Mouse (Mus musculus) monocyte, adult 59 days (primary cell): ENCODE data around the gene Ap4s1. TPM values are rescaled to one million over a fixed set of nuclear protein-coding genes. Genes with fewer than 3 reads are reported as not detected.

Source experiments
- total RNA-seq, 2 experiments: library from RNA; stranded (reverse); gene quantifications; one replicate each; pipeline ENCODE4 v1.2.4; 2023

Gene Ap4s1
- total RNA-seq, result 10 to 100 TPM; 19.2 to 22.0 TPM

DNA sequence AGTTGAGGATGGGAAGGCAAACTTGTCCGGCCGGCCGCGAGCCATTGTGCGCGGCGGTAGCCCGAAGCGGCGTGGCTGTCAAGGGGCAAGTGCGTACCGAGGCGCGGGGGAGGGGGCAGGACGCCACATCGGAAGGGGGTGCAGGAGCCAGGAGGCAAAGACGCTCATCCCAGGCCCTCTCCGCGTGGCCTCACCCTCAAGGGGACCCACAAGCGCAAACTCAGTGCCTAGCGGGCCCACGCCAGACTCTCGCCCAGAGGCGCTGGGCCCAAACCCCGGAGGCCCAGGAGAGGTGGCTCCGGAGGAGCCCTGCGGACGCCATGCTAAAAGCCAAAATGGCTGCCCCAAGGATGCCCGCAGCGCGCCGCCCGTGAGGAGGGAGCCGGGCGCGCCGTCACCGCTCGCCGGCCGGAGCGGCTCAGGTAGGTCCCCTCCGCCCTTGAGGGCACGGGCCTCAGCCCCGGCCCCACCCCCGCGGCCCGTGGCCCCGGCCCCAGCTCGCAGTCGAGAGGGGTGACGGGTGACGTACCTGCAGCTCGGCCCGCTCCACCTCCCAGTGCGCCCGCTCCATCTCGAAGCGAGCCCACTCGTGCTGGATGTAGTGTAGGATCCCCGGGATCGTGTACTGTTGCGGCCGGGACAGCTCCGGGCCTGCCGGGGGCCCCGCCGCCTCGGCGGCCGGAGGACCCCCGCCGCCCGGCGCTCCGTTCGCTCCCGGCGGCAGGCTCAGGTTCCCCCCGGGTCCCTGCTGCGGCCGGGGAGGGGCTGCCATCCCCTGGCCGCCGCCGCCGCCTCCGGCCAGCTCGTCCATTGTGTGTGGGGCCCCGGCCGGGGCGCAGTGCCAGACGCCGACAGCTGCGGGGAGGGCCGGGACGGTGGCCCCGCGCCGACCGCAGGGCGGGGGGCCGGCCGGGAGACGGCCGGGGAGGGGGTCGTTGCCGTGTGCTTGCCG, at the start of gene Ap4s1:
TSS of gene Ap4s1 (plus strand) at position 141 of the 952 bp plus-strand sequence.

DNA sequence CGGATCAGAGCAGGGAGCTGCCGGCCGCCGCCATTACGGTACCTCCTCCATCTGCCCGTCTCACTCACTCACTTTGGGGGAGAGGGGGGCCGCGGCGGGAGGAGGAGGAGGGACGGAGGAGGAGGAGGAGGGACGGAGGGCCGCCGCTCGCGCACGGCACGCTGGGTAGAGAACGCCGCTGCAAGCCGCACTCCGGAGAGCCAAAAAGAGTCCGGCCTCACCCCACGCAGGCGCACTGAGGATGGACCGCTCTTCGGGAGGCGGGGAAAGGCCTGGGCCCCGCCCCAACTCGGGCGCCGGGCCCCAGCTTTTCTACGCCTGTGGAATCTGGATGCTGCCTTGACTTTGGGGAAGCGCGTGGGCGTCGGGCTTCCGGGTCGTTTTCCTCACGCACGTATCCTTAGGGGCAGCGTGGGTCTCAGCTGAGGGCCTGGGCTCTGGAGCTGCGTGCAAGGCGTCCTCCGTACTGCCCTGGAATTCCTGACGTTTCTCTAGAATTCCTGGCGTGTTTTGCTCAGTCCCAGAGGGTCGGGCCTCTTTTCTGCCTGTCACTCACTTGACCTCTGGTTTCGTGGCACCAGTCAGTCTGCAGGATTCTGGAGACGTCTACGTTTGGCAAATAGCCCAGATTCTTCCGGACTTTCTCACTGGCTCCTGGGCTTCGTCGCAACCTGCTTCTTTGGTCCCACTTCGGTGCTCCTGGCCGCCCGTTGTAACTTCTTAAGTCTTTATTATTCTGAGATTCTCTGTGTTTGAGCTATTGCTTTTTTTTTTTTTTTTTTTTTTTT, 1.2 kb downstream of the Ap4s1 start, which contains the start of gene Strn3:
TSS of gene Strn3 (minus strand) at position 53 of the 788 bp plus-strand sequence.

Other genes starting within 250 kb of the Ap4s1 start
- gene Coch, start 97.7 kb upstream of the Ap4s1 start, total RNA-seq, result 1 to 10 TPM; 1.0 to 1.3 TPM
- 10 to 100 TPM; 47.5 to 55.4 TPM for gene Strn3, start 864 bp downstream of the Ap4s1 start, total RNA-seq
- gene Hectd1, start 138.5 kb downstream of the Ap4s1 start, total RNA-seq, result 100 to 1,000 TPM in 1 of 2 experiments, 10 to 100 TPM in 1; 99.6 to 101 TPM